Mouse (Mus musculus): ENCODE measurements at regions not wholly inside any gene's neighbourhood (a gene's known extent, or its start where the extent isn't known, plus 50 kb on each side); places are given as distances from the start of the nearest gene placed in this dataset.

DNA sequence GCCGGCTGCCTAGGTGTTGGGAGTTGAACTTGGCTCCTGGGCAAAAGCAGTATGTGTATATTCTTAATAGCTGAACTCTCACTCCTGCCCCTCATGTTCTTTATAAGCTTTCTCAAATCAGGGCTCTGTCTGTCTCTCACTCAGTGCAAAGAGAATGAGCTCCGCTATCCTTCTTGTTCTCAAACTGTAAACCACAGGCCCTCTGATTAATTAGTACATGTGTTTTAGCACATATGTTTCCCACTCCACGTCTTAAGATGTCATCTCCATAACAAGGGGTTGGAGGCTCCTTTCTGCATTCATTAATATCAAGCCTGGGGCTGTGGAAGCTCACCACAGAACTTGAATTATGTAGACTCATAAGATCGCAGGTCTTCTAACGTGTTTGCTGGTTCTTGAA lies 104.7 kb downstream of the Nsun3 start:
- H3K36me3 ChIP-seq (ENCODE audit: insufficient read depth, low read length) = no peaks in the 10 kb centered on the region
- WGBS = 77% methylated on average over 5 of the region's 5 CpGs
- ATAC-seq = no peak

GRCm38 (mm10) chr16:62676815-62677214 lies 109.8 kb downstream of the Nsun3 start:
- TF ChIP-seq CTCF (IDR thresholded peaks at IDR 0.05) = no peak
- TF ChIP-seq EP300 (IDR thresholded peaks at IDR 0.05) = no peak
- H3K9me3 ChIP-seq (ENCODE audit: low read length) = no peaks in the 10 kb centered on the region
- H3K4me3 ChIP-seq (ENCODE audit: low read depth, low read length) = no peak overlapping the region
- DNase-seq (ENCODE audit: low spot score) (no peak), ATAC-seq (no peak)
- H3K4me1 ChIP-seq (ENCODE audit: insufficient read depth, low read depth, low read length) = no peaks in the 10 kb centered on the region
- WGBS = 73% methylated on average over 6 of the region's 6 CpGs
- no peaks in the 10 kb centered on the region for H3K27me3 ChIP-seq (replicated peaks; ENCODE audit: insufficient read depth, low read length)
- no peaks in the 10 kb centered on the region for H3K36me3 ChIP-seq (ENCODE audit: insufficient read depth, low read length)
- H3K9ac ChIP-seq (replicated peaks; ENCODE audit: low read depth) = no peak overlapping the region
- no peak overlapping the region for H3K27ac ChIP-seq (ENCODE audit: low read length)
- no peak overlapping the region for H3K4me2 ChIP-seq (replicated peaks; ENCODE audit: low read depth, low read length)

More for the DNA sequence above, 104.7 kb downstream of the Nsun3 start:
- Histone ChIP-seq H3K4me3 (ENCODE audit: low read depth, low read length) (no peak overlapping the region), H3K4me1 (ENCODE audit: insufficient read depth, low read depth, low read length) (no peaks in the 10 kb centered on the region), H3K9me3 (ENCODE audit: low read length) (no peaks in the 10 kb centered on the region), H3K9ac (replicated peaks; ENCODE audit: low read depth) (no peak overlapping the region), H3K27ac (ENCODE audit: low read length) (no peak overlapping the region), H3K27me3 (replicated peaks; ENCODE audit: insufficient read depth, low read length) (no peaks in the 10 kb centered on the region), H3K4me2 (replicated peaks; ENCODE audit: low read depth, low read length) (no peak overlapping the region)
- TF ChIP-seq CTCF (IDR thresholded peaks at IDR 0.05) (no peak), EP300 (IDR thresholded peaks at IDR 0.05) (no peak)
- DNase-seq (ENCODE audit: low spot score) = no peak

DNA sequence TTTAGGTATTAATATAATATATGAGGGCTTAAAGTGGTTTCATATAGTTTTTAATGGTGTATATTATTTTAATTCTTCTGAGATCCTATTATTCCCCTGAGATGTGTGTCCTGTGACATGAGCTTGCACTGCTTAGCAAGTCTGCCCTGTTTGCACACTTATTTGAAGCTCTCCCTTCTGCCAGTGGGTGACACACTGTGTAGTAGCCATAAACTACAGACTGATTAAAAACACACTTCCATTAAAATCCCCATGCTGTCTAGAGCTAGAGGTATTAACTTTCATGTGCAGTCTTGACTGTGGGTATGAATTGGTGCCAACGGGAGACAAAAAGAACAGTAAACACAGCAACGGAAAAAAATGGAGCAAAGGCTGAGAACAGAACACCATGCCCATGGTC lies 129.2 kb downstream of the Nsun3 start:
- no peak for ATAC-seq

GRCm38 (mm10) chr16:62654436-62654835 lies 132.2 kb downstream of the Nsun3 start:
- H3K9ac ChIP-seq (replicated peaks; ENCODE audit: low read depth) = no peak overlapping the region
- no peaks in the 10 kb centered on the region for H3K4me1 ChIP-seq (ENCODE audit: insufficient read depth, low read depth, low read length)
- DNase-seq (ENCODE audit: low spot score) = no peak
- H3K4me3 ChIP-seq (ENCODE audit: low read depth, low read length) = no peak overlapping the region
- no peak for ATAC-seq
- no peak overlapping the region for H3K27ac ChIP-seq (ENCODE audit: low read length)
- TF ChIP-seq CTCF (IDR thresholded peaks at IDR 0.05) (no peak), EP300 (IDR thresholded peaks at IDR 0.05) (no peak)
- no peak overlapping the region for H3K4me2 ChIP-seq (replicated peaks; ENCODE audit: low read depth, low read length)
- H3K36me3 ChIP-seq (ENCODE audit: insufficient read depth, low read length) = no peaks in the 10 kb centered on the region
- H3K27me3 ChIP-seq (replicated peaks; ENCODE audit: insufficient read depth, low read length) = no peaks in the 10 kb centered on the region
- WGBS = 72% methylated on average over 1 of the region's 1 CpGs
- H3K9me3 ChIP-seq (ENCODE audit: low read length) = no peaks in the 10 kb centered on the region

More for the DNA sequence above, 129.2 kb downstream of the Nsun3 start:
- H3K9ac ChIP-seq (replicated peaks; ENCODE audit: low read depth) = no peak overlapping the region
- WGBS = 75% methylated on average over 2 of the region's 2 CpGs
- H3K4me3 ChIP-seq (ENCODE audit: low read depth, low read length) = no peak overlapping the region
- no peaks in the 10 kb centered on the region for H3K36me3 ChIP-seq (ENCODE audit: insufficient read depth, low read length)
- H3K9me3 ChIP-seq (ENCODE audit: low read length) = no peaks in the 10 kb centered on the region
- H3K4me2 ChIP-seq (replicated peaks; ENCODE audit: low read depth, low read length) = no peak overlapping the region
- H3K4me1 ChIP-seq (ENCODE audit: insufficient read depth, low read depth, low read length) = no peaks in the 10 kb centered on the region
- H3K27me3 ChIP-seq (replicated peaks; ENCODE audit: insufficient read depth, low read length) = no peaks in the 10 kb centered on the region
- no peak for TF ChIP-seq CTCF (IDR thresholded peaks at IDR 0.05)
- no peak for TF ChIP-seq EP300 (IDR thresholded peaks at IDR 0.05)
- no peak for DNase-seq (ENCODE audit: low spot score)
- H3K27ac ChIP-seq (ENCODE audit: low read length) = no peak overlapping the region

- Histone ChIP-seq H3K36me3 (ENCODE audit: insufficient read depth, low read length) (no peaks in the 10 kb centered on the region), H3K4me2 (replicated peaks; ENCODE audit: low read depth, low read length) (no peak overlapping the region), H3K27me3 (replicated peaks; ENCODE audit: insufficient read depth, low read length) (no peaks in the 10 kb centered on the region), H3K9me3 (ENCODE audit: low read length) (no peaks in the 10 kb centered on the region), H3K4me1 (ENCODE audit: insufficient read depth, low read depth, low read length) (no peaks in the 10 kb centered on the region), H3K27ac (ENCODE audit: low read length) (no peak overlapping the region), H3K9ac (replicated peaks; ENCODE audit: low read depth) (no peak overlapping the region), H3K4me3 (ENCODE audit: low read depth, low read length) (no peak overlapping the region)
- no peak for DNase-seq (ENCODE audit: low spot score)
- no peak for ATAC-seq
- 43% methylated on average over 8 of the region's 8 CpGs for WGBS
- TF ChIP-seq EP300 (IDR thresholded peaks at IDR 0.05) = no peak
- TF ChIP-seq CTCF (IDR thresholded peaks at IDR 0.05) = no peak
Measured at GRCm38 (mm10) chr16:62653817-62654216, 132.8 kb downstream of the Nsun3 start.

DNA sequence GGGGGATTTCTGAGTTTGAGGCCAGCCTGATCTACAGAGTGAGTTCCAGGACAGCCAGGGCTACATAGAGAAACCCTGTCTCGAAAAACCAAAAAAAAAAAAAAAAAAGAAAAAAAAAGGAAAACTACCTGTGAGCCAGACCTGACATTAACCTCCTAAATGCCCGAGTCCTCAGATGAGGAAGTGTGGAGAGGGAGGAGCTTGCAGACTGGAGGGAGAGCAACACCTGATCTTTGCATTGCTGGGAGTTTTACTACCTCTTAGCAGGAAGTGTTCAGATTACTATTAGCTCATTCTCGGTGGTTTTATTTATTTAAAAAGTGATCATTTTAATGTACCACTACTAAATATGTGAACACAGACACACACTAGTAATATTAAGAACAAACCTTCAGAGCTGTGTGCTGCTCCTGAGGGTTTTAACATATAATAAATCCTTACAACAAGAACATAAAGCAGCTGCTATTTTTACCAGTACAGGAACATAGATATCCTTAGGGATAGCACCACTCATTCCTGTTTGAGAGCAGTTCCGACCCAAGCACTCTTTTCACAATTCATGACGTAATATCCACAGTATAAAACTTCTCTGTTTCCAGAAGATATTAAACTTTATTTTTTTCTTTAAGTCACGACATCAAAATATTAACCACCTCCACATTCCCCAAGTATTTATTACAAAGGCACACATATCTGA lies 133.7 kb downstream of the Nsun3 start:
- 49% methylated on average over 6 of the region's 6 CpGs for WGBS

More for the DNA sequence above, 133.7 kb downstream of the Nsun3 start:
- ATAC-seq = no peak
- H3K4me3 ChIP-seq (ENCODE audit: low read depth, low read length) = no peak overlapping the region
- H3K27ac ChIP-seq (ENCODE audit: low read length) = no peak overlapping the region
- DNase-seq (ENCODE audit: low spot score) = no peak
- H3K4me2 ChIP-seq (replicated peaks; ENCODE audit: low read depth, low read length) = no peak overlapping the region
- H3K36me3 ChIP-seq (ENCODE audit: insufficient read depth, low read length) = no peaks in the 10 kb centered on the region
- H3K27me3 ChIP-seq (replicated peaks; ENCODE audit: insufficient read depth, low read length) = no peaks in the 10 kb centered on the region
- H3K4me1 ChIP-seq (ENCODE audit: insufficient read depth, low read depth, low read length) = no peaks in the 10 kb centered on the region
- no peaks in the 10 kb centered on the region for H3K9me3 ChIP-seq (ENCODE audit: low read length)
- H3K9ac ChIP-seq (replicated peaks; ENCODE audit: low read depth) = no peak overlapping the region
- TF ChIP-seq EP300 (IDR thresholded peaks at IDR 0.05) (no peak), CTCF (IDR thresholded peaks at IDR 0.05) (no peak)
